Mouse (Mus musculus) heart, embryonic 16.5 days (tissue): ENCODE measurements around the gene Spg11. TPM values are rescaled to one million over a fixed set of nuclear protein-coding genes. Genes with fewer than 3 reads are reported as not detected.

Experiments
- ATAC-seq: fragments of 200-750 bp; cut with Nextera tagmentation; replicated peaks from 2 replicates; pipeline ENCODE4 v1.8.0; 2017; ENCODE audit warnings: moderate number of reproducible peaks; ENCODE audit not compliant: insufficient read depth, low FRiP score; ENCODE audit errors: extremely low read depth
- H3K27ac ChIP-seq: fragments of 300-500 bp; sonication (generic); 2 replicates; pipeline ENCODE4 v1.5.1; 2014; ENCODE audit warnings: mild to moderate bottlenecking, low read length, control low read depth, moderate library complexity
- H3K27me3 ChIP-seq: fragments of 300-500 bp; sonication (generic); 2 replicates; pipeline ENCODE4 v1.6.1; 2014; ENCODE audit warnings: low read length, mixed read lengths; ENCODE audit not compliant: control insufficient read depth, insufficient read depth
- H3K36me3 ChIP-seq: fragments of 300-500 bp; sonication (generic); 2 replicates; pipeline ENCODE4 v1.6.1; 2014; ENCODE audit not compliant: control insufficient read depth, insufficient read depth
- H3K4me1 ChIP-seq: fragments of 300-500 bp; sonication (generic); 2 replicates; pipeline ENCODE4 v1.6.1; 2014; ENCODE audit warnings: low read length, mixed read lengths; ENCODE audit not compliant: control insufficient read depth, insufficient read depth
- H3K4me2 ChIP-seq: fragments of 300-500 bp; sonication (generic); 2 replicates; pipeline ENCODE4 v1.6.1; 2014; ENCODE audit warnings: low read depth, mild to moderate bottlenecking, control low read depth, low read length
- H3K4me3 ChIP-seq: fragments of 300-500 bp; sonication (generic); 2 replicates; pipeline ENCODE4 v1.5.1; 2014; ENCODE audit warnings: mild to moderate bottlenecking, control low read depth, low read length
- H3K9ac ChIP-seq: fragments of 300-500 bp; sonication (generic); 2 replicates; pipeline ENCODE4 v1.6.1; 2014; ENCODE audit warnings: low read length, control low read depth
- H3K9me3 ChIP-seq: fragments of 300-500 bp; sonication (generic); replicated peaks from 2 replicates; pipeline ENCODE4 v1.6.1; 2016; ENCODE audit warnings: low read length; ENCODE audit not compliant: control insufficient read depth
- WGBS: fragments of 180-500 bp; shearing (Covaris S2); extraction: QIAGEN DNeasy Blood & Tissue Kit; methylation state at CpG from one replicate; pipeline ENCODE4 v1.1.7; 2014; 5-methylcytosine and 5-hydroxymethylcytosine counted together
- microRNA-seq: library from miRNA; unstranded; fragments of <30 nt; microRNA quantifications from one replicate; pipeline ENCODE4, GENCODE M21; 2017
- polyA plus RNA-seq: library from polyadenylated mRNA; unstranded; fragments of >200 nt; fragmentation: Nextera tagmentation; extraction: Ambion mirVana; gene quantifications from 2 replicates; pipeline ENCODE4 v1.2.1, GENCODE M21; 2015

Gene Spg11
- polyA plus RNA-seq, 1 experiment from 2014 or later: 4.5 TPM

DNA sequence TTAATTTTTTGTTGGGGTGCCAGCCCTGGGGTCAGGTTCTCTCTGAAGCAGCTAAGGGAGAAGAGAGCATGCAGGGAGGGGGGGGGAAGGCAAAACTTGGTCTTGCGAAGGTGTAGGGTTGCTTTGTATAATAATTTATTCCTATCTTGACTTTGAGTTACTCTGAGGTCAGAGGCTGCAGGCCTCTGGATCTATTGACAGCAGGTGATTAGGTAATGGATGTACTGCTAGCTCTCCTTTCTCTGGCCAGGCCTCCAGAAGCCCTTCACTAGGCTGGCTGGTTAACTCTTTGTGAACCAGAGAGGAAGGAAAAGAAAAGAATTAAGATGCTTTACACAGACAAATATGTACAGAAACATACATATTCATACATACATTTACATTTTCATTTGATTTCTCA, 99.5 kb downstream of the Spg11 start:
- no peak for ATAC-seq
- no peaks in the 10 kb centered on the region for H3K27me3 ChIP-seq
- H3K9me3 ChIP-seq: no peaks in the 10 kb centered on the region
- H3K27ac ChIP-seq: no peak overlapping the region
- 0 out of 2 replicates have a peak, but pooled peaks cover 6% of the 10 kb centered on the region for H3K36me3 ChIP-seq
- H3K9ac ChIP-seq: no peak overlapping the region
- H3K4me1 ChIP-seq: no peaks in the 10 kb centered on the region
- WGBS: 44% methylated on average over 1 of the region's 1 CpGs
- no peak overlapping the region for H3K4me2 ChIP-seq
- no peak overlapping the region for H3K4me3 ChIP-seq

DNA sequence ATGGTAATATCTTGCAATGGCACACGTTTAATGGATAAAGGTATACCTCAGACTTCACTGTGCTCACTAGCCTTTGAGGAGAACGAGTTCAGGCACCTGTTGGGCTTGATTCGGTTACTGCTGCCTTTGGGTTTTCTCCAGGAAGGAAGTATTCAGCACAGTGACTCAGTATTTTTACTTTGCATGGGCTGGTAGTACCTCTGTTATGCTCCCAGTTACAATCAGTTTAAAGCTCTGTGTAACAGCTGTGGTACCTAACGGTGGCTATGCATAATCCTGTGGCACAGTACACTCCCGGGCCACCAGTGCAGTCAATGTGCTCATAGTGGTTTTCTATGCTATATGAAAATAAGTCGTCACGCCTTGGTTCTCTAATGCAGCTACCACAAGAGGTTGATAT, 106.7 kb downstream of the Spg11 start:
- no peak for ATAC-seq
- H3K27me3 ChIP-seq: no peaks in the 10 kb centered on the region
- no peak overlapping the region for H3K4me3 ChIP-seq
- no peaks in the 10 kb centered on the region for H3K9me3 ChIP-seq
- WGBS: 85% methylated on average over 7 of the region's 7 CpGs
- no peak overlapping the region for H3K9ac ChIP-seq
- peaks cover 14% of the 10 kb centered on the region for H3K36me3 ChIP-seq
- H3K27ac ChIP-seq: no peak overlapping the region
- H3K4me2 ChIP-seq: no peak overlapping the region
- no peaks in the 10 kb centered on the region for H3K4me1 ChIP-seq

DNA sequence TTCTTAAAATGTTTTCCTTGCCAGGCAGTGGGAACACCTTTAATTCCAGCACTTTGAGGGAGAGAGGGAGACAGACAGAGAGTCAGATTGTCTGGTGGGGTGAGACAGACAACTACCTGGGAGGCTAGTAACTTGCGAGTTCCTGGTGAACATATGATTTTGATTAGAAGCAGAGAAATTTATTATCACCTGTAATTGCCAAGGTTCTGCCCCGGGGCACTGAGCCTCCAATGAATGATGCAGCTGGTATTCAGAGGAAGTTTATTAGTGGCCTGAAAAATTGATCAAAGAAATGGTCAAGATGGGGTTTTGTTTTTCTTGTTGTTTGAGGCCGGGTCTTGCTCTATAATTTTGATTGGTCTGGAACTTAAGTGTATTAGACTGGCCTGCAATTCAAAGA, 109.4 kb downstream of the Spg11 start:
- no peaks in the 10 kb centered on the region for H3K9me3 ChIP-seq
- no peak overlapping the region for H3K27ac ChIP-seq
- no peak overlapping the region for H3K4me3 ChIP-seq
- no peaks in the 10 kb centered on the region for H3K4me1 ChIP-seq
- no peak overlapping the region for H3K4me2 ChIP-seq
- H3K36me3 ChIP-seq: peaks cover 12% of the 10 kb centered on the region
- no peaks in the 10 kb centered on the region for H3K27me3 ChIP-seq
- 95% methylated on average over 3 of the region's 3 CpGs for WGBS
- H3K9ac ChIP-seq: no peak overlapping the region
- no peak for ATAC-seq

Small RNA genes within 50 kb of the gene (microRNA-seq; reads per million reads assigned to microRNA genes)
- gene Gm47314: not detected

Other genes with a start within 250 kb of the Spg11 start
- 34.3 and 34.6 TPM in 2 replicates for gene Ctdspl2, start 162.4 kb downstream of the Spg11 start, polyA plus RNA-seq
- 0.08 and 0.14 TPM in 2 replicates for gene Mageb3, start 162.3 kb downstream of the Spg11 start, polyA plus RNA-seq
- gene Eif3j1, start 89.8 kb downstream of the Spg11 start, polyA plus RNA-seq: 9.8 and 10.6 TPM in 2 replicates
- gene B2m, start 29.3 kb upstream of the Spg11 start, polyA plus RNA-seq: 233 and 403 TPM in 2 replicates
- gene Trim69, start 42.3 kb upstream of the Spg11 start, polyA plus RNA-seq: 0.14 TPM in 1 of 2 replicates, not detected in the other
- 0.18 TPM in 1 of 2 replicates, not detected in the other for gene Patl2, start 67.8 kb upstream of the Spg11 start, polyA plus RNA-seq
- not detected in 2 replicates for gene Terb2, start 67.9 kb upstream of the Spg11 start, polyA plus RNA-seq
- gene Sord, start 116.4 kb upstream of the Spg11 start, polyA plus RNA-seq: 62.2 and 73.7 TPM in 2 replicates
- 0.05 and 0.11 TPM in 2 replicates for gene Duox2, start 180.1 kb upstream of the Spg11 start, polyA plus RNA-seq
- not detected in 2 replicates for gene Duoxa2, start 180.5 kb upstream of the Spg11 start, polyA plus RNA-seq
- gene Duoxa1, start 195.3 kb upstream of the Spg11 start, polyA plus RNA-seq: 0.54 and 0.97 TPM in 2 replicates
- gene Duox1, start 197.3 kb upstream of the Spg11 start, polyA plus RNA-seq: 0.05 and 0.12 TPM in 2 replicates